Mouse (Mus musculus) retina, postnatal 7 days (tissue): ENCODE data around the gene Slc33a1.

Source experiments
- DNase-seq: peaks from one replicate; pipeline ENCODE4 v3.0.0-alpha.2; 2012; ENCODE audit warnings: low read depth, low spot score

Gene Slc33a1

DNA sequence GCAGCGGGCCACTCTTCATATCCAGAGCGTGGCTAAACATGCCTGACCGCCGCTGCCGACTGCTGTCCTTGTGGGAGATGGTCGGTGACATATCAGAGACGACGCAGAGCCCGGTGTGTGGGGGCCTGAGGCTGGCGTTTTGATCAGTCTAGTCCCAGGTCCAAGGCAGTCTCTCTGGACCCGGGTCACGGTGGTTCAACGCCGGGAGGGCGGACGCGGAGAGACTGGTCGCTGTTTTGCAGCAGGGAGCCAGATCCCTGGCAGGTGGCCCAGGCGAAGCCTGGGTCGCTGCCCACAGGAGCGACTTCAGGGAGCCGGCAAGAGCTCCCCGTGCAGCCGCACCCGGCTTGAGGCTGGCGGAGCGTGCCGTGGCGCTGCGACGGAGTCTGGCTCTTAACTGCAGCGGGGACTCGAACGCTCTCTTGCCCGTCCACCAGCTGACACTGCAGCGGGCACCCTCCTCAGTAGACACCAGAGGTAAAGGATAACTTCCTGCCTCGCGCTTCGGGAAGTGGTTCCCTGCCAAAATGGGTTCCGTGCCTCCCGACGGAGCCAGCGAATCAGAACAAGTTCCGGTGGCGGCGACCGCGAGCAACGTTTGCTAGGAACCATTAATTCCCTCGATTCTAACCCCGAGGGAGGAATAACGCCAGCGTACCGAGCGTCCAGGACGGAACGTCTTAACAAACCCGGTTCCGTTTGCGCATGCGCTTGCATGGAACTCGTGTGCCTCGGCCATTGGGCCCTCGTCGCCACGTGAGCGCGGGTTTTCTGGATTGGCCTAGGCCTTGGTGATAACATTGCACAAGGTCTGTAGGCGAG, at the start of gene Slc33a1:
TSS of gene Slc33a1 (minus strand) at position 669 of the 822 bp plus-strand sequence.
- peak; percentile 100 for DNase-seq

- DNase-seq = no peak
Measured at GRCm38 (mm10) chr3:63988722-63989440, 24.3 kb upstream of the Slc33a1 start.

- DNase-seq = no peak
Measured at GRCm38 (mm10) chr3:63986656-63987055, 22.1 kb upstream of the Slc33a1 start.

DNA sequence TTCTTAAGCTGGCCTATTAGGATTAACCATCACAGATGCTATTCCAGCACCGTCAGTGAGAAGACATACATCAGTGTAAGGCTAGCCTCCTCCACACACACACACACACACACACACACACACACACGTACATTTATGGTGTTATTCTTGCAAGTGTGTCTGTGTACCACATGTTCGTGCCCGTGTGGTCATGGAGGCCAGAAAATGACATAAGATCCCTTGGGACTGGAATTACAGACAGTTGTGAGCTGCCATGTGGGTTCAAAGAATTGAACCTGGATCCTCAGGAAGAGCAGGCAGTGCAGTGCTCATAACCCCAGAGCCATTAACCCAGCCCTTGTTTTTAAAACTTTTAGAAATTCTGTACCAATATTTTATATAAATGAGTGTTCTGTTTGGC, 13.3 kb upstream of the Slc33a1 start:
- DNase-seq = no peak

DNA sequence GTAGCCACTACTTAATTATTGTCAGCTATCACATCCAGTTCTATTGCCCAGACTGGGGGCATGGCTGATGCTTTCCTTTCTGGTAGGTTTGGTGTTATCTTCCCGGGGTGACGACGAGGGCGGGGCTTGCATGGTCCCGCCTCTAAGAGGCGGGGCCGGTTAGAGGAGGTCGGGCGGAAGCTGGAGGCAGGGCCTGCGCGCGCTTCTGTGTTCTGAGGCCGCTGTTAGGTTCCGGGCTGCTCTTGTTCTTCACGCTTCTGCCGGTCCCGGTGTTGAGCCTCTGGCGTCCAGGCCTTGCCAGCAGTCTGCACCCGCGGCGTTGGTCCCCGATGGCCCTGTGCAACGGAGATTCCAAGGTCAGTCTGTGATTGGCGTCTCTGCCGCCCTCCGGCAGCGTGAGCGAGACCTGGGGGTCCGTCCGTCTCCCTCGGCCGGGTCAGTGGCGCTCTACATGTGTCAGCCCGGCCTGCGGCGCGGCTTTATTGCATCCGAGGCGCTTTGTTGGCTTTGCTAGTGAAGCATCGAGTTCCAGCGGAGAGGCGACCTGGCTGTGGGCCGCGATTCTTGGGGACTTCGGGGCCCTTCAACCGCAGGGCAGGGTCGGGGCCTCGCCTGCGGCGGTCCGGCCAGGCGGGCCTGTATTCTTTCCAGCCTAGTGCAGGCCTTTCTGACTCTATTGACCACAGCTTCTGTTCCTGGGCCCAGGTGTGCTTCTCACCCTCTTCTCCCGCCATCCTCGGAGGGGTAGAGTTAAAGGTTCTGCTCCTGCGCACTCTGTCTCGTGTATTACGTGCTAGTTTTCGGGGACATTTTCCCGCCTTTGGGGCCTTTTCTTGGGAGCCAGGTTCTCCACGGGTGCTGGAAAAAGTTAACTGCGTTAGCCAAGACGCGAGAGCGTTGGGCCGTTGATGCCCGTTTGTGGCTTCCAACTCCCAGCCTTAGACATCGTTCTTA, 11.7 kb upstream of the Slc33a1 start, which contains the start of gene Gmps:
TSS of gene Gmps (plus strand) at position 152 of the 954 bp plus-strand sequence.
- DNase-seq = peak; percentile 83

GRCm38 (mm10) chr3:63965929-63966328, 1.4 kb upstream of the Slc33a1 start:
- DNase-seq = no peak

DNA sequence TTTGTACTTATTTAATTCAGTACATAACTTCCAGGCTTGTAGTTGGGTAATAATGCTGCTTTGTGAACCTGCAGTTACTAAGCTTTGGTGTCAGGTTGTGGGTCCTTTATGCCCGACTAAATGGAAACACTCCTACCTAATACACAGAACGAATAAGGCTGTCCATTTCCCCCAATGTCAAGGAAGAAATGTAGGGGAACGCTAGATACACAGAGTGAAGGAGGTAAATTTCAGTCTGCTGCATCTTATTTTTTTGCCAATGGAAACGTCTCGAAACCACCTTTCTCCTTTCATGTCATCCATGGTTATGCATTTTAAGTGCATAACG, 318 bp upstream of the Slc33a1 start:
- no peak for DNase-seq

- no peak for DNase-seq
Measured at GRCm38 (mm10) chr3:63963421-63964099, 1.0 kb downstream of the Slc33a1 start.

DNA sequence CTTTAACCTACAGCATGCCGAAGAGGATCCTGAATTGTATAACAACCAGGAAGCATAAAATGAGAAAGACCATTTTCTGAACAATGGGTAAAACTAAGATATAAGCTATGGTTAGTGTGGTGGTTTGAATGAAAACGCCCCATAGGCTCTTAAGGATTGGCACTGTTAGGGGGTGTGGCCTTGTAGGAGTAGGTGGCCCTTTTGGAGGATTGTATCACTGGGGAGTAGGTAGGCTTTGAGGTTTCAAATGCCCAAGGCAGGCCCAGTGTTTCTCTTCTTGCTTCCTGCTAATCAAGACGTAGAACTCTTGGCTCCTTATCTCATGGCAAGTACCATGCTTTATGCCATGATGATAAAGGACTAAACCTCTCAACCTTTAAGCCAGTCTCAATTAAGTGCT, 14.7 kb downstream of the Slc33a1 start:
- DNase-seq = no peak

GRCm38 (mm10) chr3:63941204-63941850, 23.2 kb downstream of the Slc33a1 start:
- no peak for DNase-seq

DNA sequence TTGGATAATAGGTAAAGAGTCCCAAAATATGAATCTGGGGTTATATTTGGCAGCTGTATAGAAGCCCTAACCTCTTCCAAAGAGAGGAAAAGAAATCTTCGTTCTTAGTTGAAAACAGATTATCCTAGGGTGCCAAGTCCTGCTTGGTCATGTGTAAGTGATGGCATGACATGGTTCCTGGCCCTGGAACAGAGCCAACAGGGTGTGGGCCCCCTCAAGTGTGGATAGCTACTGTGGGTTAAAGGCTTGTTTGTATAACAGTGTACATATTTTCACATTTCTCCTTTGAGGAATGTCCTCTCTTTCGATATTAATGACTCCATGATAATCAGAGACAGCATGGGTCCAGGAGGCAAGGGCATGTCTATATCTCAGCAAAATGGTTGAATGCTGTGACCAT, 25.6 kb downstream of the Slc33a1 start:
- DNase-seq = no peak

DNA sequence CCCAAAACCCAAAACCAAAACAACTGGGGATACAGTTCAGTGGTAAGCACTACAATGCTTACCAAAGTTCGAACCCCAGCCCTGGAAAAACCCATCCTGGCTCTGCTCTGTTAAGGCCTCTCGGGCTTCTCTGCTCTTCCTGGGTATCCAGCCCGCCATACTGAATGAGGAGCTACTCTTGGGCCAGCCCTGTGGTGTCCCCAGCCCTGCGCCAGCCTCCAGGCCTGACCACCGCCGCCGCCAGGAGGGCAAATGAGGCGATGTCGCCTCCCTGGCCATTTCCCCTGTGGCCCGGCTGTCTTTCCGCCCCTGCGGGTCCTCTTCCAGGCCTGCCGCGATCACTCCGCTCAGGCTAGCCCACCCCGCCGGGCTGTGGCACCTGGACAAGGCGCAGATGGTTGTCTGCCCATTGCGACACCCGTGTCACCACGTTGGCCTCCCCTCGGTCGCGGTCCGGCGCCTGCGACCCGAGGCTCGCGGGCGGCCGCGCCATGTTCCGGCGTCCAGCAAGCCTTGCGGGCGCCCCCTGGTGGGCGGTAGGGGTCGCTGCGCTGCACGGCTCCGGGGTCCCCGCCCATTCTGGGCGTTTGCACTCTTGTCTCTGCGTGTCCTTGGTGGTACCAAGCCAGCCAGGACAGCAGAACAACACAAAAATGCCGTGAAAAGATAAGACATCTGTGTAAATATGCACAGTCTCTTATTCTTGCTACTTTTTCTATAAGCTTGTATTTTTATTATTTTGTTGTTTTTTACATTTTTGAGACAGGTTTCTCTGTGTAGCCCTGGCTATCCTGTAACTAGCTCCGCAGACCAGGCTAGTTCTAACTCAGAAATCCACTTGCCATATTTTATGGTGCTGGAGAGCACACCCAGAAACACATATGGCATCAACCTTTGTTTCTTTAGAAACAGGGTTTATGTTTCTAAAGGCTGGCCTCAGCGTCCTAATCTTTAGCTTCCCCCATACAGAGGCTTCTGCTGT, 35.4 kb downstream of the Slc33a1 start, which contains the start of gene E130311K13Rik:
TSS of gene E130311K13Rik (minus strand) at position 595 of the 982 bp plus-strand sequence.
- peak; percentile 81 for DNase-seq

- no peak for DNase-seq
Measured at GRCm38 (mm10) chr3:63919634-63920033, 44.9 kb downstream of the Slc33a1 start.

GRCm38 (mm10) chr3:63910301-63910700, 54.3 kb downstream of the Slc33a1 start:
- no peak for DNase-seq

DNA sequence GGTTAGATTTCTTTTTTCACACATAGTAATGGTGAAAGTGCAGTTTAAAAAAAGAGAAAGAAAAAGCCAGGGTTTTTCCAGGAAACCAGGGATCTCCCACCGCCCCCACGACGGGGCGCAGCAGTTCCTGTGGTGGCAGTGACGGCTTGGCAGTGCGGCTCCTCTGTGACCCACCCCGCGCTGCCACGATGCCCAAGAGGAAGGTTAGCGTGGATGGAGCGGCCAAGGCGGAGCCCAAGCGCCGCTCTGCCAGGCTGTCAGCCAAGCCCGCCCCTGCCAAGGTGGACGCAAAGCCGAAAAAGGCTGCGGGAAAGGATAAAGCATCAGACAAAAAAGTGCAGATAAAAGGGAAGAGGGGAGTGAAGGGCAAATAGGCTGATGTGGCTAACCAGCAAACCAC, 59.3 kb downstream of the Slc33a1 start:
- no peak for DNase-seq

DNA sequence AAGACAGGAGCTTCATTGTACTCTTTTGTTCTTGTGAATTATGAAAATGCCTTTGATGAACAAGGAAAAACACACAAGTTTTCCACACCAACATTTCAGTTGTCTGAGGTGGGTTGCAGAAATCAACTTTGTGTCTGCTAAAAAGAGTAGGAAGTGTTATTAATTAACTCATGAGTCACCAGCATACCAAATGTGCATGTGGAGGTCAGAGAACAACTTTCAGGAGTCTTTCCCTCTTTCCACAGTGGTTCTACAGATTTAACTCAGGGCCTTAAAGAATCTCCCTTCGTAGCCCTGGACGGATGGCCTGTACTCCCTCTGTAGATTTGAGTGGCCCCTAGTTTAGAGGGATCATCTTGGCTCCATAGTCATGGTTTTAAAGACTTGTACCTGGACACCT, 60.4 kb downstream of the Slc33a1 start:
- no peak for DNase-seq

DNA sequence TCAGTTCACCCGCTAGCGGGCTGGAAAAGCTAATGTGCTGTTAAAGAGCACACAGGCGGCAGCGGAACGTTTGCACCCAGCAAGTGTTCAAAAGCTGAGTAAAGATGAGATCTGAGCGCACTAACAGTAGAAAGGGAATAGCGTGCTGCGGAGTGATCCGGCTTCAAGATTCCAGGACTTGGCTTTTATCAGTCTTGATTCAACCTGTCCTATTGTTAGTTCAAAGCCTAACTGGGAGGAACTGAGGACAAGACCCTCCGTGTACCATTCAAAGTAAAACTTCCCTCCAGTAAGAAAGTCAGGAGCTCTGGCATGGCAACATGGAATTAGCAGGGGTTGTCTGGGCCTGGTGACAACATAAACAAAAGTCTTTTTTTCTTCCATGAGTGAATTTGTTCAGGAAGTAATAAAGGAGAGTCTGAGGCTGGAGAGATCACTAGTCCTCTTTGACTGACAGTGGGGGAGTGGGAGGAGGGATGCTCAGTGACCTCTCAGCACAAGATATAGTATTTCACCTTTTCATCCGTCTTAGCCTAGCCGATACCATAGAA, 64.5 kb downstream of the Slc33a1 start:
- no peak for DNase-seq

- peak; percentile 64 for DNase-seq
Measured at GRCm38 (mm10) chr3:63899309-63899695, 65.3 kb downstream of the Slc33a1 start, which contains the start of gene Plch1. Gene Plch1, minus strand, starts transcription at chr3:63899472.
